In genomic region chr2:179705043-179705442, GRCm38 (mm10) we compare ENCODE assay signal across 18 mouse cellular contexts.
"Had no signal": no experiment of that assay in that cellular context is flagged by ENCODE, and none has a peak within 500 bp of the region (broad histone marks: within the 10 kb centered on the region; RNA-seq: fewer than 3 reads in every experiment).

No protein-coding gene starts in this region.

- H3K9me3 ChIP-seq: midbrain, embryonic 10.5 days; midbrain, embryonic 13.5 days; midbrain, embryonic 15.5 days; neural tube, embryonic 13.5 days; neural tube, embryonic 15.5 days had no signal

- DNase-seq: lung, adult 18-20 months; lung, embryonic 14.5 days; lung, postnatal 10 days; lung, postnatal 4 days; retina, postnatal 1 day; right cerebral cortex, adult 18-20 months; right cerebral cortex, postnatal 25 days; right cerebral cortex, postnatal 4 days; spleen, adult 18-20 months; thymus, adult 18-20 months; thymus, postnatal 14 days; thymus, postnatal 36 days had no signal

- H3K4me3 ChIP-seq: midbrain, embryonic 10.5 days; midbrain, embryonic 13.5 days; midbrain, embryonic 15.5 days; myocyte; neural tube, embryonic 13.5 days; neural tube, embryonic 15.5 days had no signal

- H3K27me3 ChIP-seq: midbrain, embryonic 15.5 days; neural tube, embryonic 13.5 days; neural tube, embryonic 15.5 days had no signal

- H3K4me1 ChIP-seq: midbrain, embryonic 10.5 days; neural tube, embryonic 13.5 days had no signal

- H3K27ac ChIP-seq: midbrain, embryonic 10.5 days; midbrain, embryonic 13.5 days; midbrain, embryonic 15.5 days; neural tube, embryonic 13.5 days; neural tube, embryonic 15.5 days had no signal

- H3K9ac ChIP-seq: lung, embryonic 14.5 days; midbrain, embryonic 13.5 days; midbrain, embryonic 15.5 days; neural tube, embryonic 13.5 days; neural tube, embryonic 15.5 days had no signal

- ATAC-seq: midbrain, embryonic 13.5 days; midbrain, embryonic 15.5 days had no signal

- H3K36me3 ChIP-seq: midbrain, embryonic 10.5 days; midbrain, embryonic 13.5 days; midbrain, embryonic 15.5 days; neural tube, embryonic 13.5 days; neural tube, embryonic 15.5 days had no signal

- H3K4me2 ChIP-seq: lung, embryonic 14.5 days; midbrain, embryonic 13.5 days; midbrain, embryonic 15.5 days; neural tube, embryonic 13.5 days; neural tube, embryonic 15.5 days had no signal
